Mouse (Mus musculus): ENCODE results near the gene Cemip2.

GRCm38 (mm10) chr19:21777171-21777731, 891 bp upstream of the Cemip2 start:
- TF ChIP-seq FLI1 (IDR thresholded peaks at IDR 0.05; ENCODE audit: low read length) (no peak), GATA1 (IDR thresholded peaks at IDR 0.05; ENCODE audit: borderline replicate concordance, low read length) (no peak)
